Mouse (Mus musculus) stomach, embryonic 16.5 days (tissue): ENCODE measurements around the gene Tmem63b. TPM values are rescaled to one million over a fixed set of nuclear protein-coding genes. Genes with fewer than 3 reads are reported as not detected.

Experiments used
- ATAC-seq: fragments of 200-750 bp; cut with Nextera tagmentation; 2 replicates; pipeline ENCODE4 v1.8.0; 2017; ENCODE audit warnings: moderate number of reproducible peaks, moderate TSS enrichment; ENCODE audit not compliant: insufficient read depth, low FRiP score
- H3K27ac ChIP-seq: fragments of 300-500 bp; sonication (generic); 2 replicates; pipeline ENCODE4 v1.5.1; 2014; ENCODE audit warnings: low read length
- H3K27me3 ChIP-seq: fragments of 300-500 bp; sonication (generic); 2 replicates; pipeline ENCODE4 v1.6.1; 2014; ENCODE audit warnings: low read length, control low read depth, mixed read lengths; ENCODE audit not compliant: control insufficient read depth, insufficient read depth
- H3K36me3 ChIP-seq: fragments of 300-500 bp; sonication (generic); 2 replicates; pipeline ENCODE4 v1.6.1; 2014; ENCODE audit warnings: low read length; ENCODE audit not compliant: control insufficient read depth, insufficient read depth
- H3K4me1 ChIP-seq: fragments of 300-500 bp; sonication (generic); 2 replicates; pipeline ENCODE4 v1.6.1; 2014; ENCODE audit warnings: low read length, control low read depth, mixed read lengths; ENCODE audit not compliant: control insufficient read depth, insufficient read depth
- H3K4me2 ChIP-seq: fragments of 300-500 bp; sonication (generic); 2 replicates; pipeline ENCODE4 v1.6.1; 2014; ENCODE audit warnings: low read depth, low read length, mixed read lengths
- H3K4me3 ChIP-seq: fragments of 300-500 bp; sonication (generic); replicated peaks from 2 replicates; pipeline ENCODE4 v1.5.1; 2014; ENCODE audit warnings: mild to moderate bottlenecking, low read length
- H3K9ac ChIP-seq: fragments of 300-500 bp; sonication (generic); 2 replicates; pipeline ENCODE4 v1.6.1; 2014; ENCODE audit warnings: low read length
- H3K9me3 ChIP-seq: fragments of 300-500 bp; sonication (generic); replicated peaks from 2 replicates; pipeline ENCODE4 v1.6.1; 2016; ENCODE audit warnings: low read length, control low read depth; ENCODE audit not compliant: control insufficient read depth
- WGBS: fragments of 180-500 bp; shearing (Covaris S2); extraction: QIAGEN DNeasy Blood & Tissue Kit; methylation state at CpG from one replicate; pipeline ENCODE4 v1.1.7; 2014; 5-methylcytosine and 5-hydroxymethylcytosine counted together
- polyA plus RNA-seq: library from polyadenylated mRNA; unstranded; fragments of >200 nt; fragmentation: Nextera tagmentation; extraction: Ambion mirVana; gene quantifications from 2 replicates; pipeline ENCODE4 v1.2.1, GENCODE M21; 2015

The Tmem63b gene
- polyA plus RNA-seq, 1 experiment from 2014 or later: 33.6 TPM

DNA sequence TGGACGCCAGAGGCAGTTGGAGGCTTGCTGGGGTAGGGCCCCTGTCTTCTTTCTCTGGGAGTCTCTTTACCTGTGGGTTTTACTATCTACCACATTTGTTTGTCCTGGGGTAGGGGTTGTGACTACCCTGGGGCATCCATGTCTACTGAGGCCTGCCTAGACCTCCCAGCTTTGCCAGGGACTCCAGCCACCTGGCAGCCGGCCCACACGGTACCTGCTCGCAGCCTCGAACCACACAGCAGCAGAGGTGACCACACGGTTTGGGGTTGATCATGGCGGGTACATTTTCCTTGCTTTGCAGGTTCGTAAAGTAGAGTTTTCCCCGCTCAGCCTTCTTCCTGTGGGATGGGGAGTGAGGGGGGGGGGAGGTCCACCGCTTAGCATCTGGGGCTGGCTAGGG, 19.2 kb downstream of the Tmem63b start:
- H3K4me2 ChIP-seq: no peak overlapping the region
- no peak overlapping the region for H3K27ac ChIP-seq
- H3K9ac ChIP-seq: no peak overlapping the region
- no peak overlapping the region for H3K4me3 ChIP-seq
- ATAC-seq: no peak
- H3K27me3 ChIP-seq: no peaks in the 10 kb centered on the region
- no peaks in the 10 kb centered on the region for H3K9me3 ChIP-seq
- 82% methylated on average over 10 of the region's 10 CpGs for WGBS
- no peaks in the 10 kb centered on the region for H3K4me1 ChIP-seq
- peaks cover 9% of the 10 kb centered on the region; the same call in 1 of the 2 replicates for H3K36me3 ChIP-seq

DNA sequence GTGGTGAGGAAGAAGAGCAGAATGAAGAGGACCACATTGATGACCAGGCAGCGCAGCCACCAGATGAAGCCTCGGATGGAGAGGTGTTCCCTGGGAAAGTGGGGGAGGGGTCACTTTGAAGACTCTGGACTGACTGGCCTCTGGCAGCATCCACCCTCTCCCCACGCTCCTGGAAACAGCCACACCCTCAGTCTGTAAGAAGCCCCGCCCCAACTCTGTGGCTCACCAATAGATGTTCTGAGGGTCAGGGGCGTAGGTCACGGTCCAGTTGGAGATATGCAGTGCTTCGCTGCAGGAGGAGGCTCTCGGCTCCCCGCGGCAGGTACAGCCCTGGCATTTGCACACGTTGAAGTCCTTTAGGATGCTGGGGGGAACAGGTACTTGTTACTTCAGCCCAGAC, 20.6 kb downstream of the Tmem63b start:
- H3K27ac ChIP-seq: no peak overlapping the region
- H3K9ac ChIP-seq: no peak overlapping the region
- 63% methylated on average over 11 of the region's 11 CpGs for WGBS
- H3K27me3 ChIP-seq: no peaks in the 10 kb centered on the region
- no peaks in the 10 kb centered on the region for H3K9me3 ChIP-seq
- H3K4me2 ChIP-seq: no peak overlapping the region
- no peaks in the 10 kb centered on the region for H3K4me1 ChIP-seq
- H3K4me3 ChIP-seq: no peak overlapping the region
- ATAC-seq: no peak
- peaks cover 8% of the 10 kb centered on the region; the same call in 1 of the 2 replicates for H3K36me3 ChIP-seq

DNA sequence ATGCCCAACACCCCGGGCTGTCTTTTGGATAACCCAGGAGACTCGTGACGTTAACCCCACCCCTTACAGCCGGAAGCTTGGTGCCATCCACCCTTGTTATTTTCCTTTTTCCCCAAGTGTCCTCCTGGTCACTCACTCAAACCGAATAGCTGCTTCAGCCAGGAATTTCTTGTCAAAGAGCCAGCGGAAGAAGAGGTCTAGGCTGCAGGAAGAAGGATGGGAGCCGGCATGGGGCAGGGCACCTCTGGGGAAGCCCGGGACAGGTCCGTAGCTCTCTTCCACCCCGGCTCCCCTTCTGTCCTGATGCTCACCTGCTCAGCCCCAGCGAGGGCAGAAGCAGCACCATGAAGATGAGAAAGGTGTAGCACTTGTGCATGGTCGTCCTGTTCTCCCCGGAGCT, 22.1 kb downstream of the Tmem63b start:
- H3K9ac ChIP-seq: no peak overlapping the region
- H3K4me3 ChIP-seq: no peak overlapping the region
- no peak overlapping the region for H3K27ac ChIP-seq
- H3K4me2 ChIP-seq: no peak overlapping the region
- peaks cover 8% of the 10 kb centered on the region; the same call in 1 of the 2 replicates for H3K36me3 ChIP-seq
- 87% methylated on average over 13 of the region's 13 CpGs for WGBS
- no peak for ATAC-seq
- H3K27me3 ChIP-seq: no peaks in the 10 kb centered on the region
- no peaks in the 10 kb centered on the region for H3K4me1 ChIP-seq
- H3K9me3 ChIP-seq: no peaks in the 10 kb centered on the region

DNA sequence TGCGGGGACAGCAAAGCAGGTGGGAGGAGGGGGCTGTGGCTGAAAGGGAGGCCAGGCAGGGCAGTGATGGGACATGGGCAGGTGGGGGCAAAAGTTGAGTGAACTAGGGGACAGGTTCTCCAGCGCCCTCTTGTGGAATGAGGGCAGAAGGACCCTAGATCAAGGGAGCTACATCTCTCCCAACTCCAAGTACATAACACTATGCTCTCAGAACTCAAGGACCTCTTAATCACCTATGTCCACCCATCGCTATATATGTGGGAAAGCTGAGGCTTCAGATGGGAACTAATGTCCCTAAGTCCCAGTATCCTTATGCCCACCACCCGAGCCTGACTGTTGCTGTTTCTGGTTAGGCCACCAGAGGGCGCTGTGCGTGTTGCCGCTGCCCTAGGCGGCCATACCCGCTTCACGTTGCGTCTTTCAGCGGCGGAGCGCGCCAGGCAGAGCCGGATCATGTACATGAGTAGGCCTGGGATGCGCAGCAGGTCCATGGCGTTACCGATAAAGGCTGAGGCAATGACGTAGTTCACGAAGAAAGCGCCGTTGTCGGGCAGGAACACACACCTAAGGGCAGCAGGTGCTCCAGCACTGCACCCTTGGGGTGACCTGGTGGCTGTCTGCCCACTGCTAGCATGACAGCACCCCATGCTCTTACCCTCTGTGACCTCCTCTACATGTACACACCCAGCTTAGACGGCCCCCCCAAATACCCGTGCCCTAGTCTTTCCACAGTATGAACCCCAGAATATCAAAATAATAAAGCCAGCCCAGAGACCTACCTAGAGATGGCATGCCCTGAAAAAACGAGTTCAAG, 23.4 kb downstream of the Tmem63b start:
- ATAC-seq: peak; percentile 18; the same call in 1 of the 2 replicates
- Histone ChIP-seq H3K4me2 (peak overlapping the region; percentile 33; the same call in 1 of the 2 replicates), H3K4me3 (no peak overlapping the region), H3K4me1 (no peaks in the 10 kb centered on the region), H3K9ac (no peak overlapping the region), H3K36me3 (peaks cover 8% of the 10 kb centered on the region; the same call in 1 of the 2 replicates), H3K27ac (no peak overlapping the region), H3K27me3 (no peaks in the 10 kb centered on the region), H3K9me3 (no peaks in the 10 kb centered on the region)
- WGBS: 27% methylated on average over 27 of the region's 27 CpGs

DNA sequence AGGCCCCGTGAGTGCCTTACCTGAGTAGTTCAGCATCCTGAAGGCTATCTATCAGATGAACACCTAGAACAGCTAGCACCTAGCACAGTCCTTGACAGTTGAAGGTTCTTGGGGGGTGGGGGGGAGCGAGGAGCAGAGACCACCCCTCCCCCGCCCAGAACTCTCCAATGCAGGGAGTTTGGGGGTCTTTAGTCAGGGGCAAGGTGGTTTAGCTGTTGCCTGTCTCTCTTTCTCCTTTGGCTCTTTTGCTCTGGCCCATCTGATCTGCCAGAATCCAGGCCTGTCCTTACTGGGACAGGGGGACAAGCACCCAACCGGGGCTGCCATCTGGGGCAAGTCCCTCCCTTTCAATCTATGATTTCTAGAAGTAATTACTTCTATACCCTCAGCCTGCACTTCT, 27.5 kb downstream of the Tmem63b start, which contains the start of gene Capn11:
Gene Capn11, minus strand, starts transcription at position 101 of the 400 bp plus-strand sequence.
- Histone ChIP-seq H3K4me3 (no peak within 1 kb of the TSS), H3K9ac (no peak within 1 kb of the TSS), H3K27ac (no peak within 1 kb of the TSS), H3K27me3 (no peaks in the 10 kb centered on the region), H3K4me1 (no peaks in the 10 kb centered on the region), H3K36me3 (no peaks in the 10 kb centered on the region), H3K4me2 (no peak within 1 kb of the TSS), H3K9me3 (no peaks in the 10 kb centered on the region)
- 79% methylated on average over 4 of the region's 4 CpGs for WGBS
- ATAC-seq: no peak

DNA sequence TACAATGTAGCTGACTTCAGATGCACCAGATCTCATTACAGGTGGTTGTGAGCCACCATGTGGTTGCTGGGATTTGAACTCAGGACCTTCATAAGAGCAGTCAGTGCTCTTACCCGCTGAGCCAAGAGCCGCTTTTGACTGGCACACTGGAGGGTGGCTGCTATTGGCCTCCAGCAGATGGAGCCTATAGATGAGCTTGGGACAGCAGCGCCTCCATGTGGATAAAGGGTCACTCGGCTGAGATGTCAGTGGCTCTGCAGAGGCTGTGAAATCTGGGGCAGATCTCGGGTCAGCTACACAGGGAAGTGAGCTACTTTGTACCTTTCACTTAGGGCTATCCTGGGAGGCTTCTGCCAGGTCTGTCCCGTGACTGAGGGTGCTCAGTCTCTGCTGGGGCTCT, 30.9 kb downstream of the Tmem63b start:
- Histone ChIP-seq H3K27ac (no peak overlapping the region), H3K4me3 (no peak overlapping the region), H3K9ac (no peak overlapping the region), H3K4me2 (no peak overlapping the region), H3K27me3 (no peaks in the 10 kb centered on the region), H3K36me3 (no peaks in the 10 kb centered on the region), H3K4me1 (no peaks in the 10 kb centered on the region), H3K9me3 (no peaks in the 10 kb centered on the region)
- no peak for ATAC-seq
- WGBS: 26% methylated on average over 6 of the region's 6 CpGs

DNA sequence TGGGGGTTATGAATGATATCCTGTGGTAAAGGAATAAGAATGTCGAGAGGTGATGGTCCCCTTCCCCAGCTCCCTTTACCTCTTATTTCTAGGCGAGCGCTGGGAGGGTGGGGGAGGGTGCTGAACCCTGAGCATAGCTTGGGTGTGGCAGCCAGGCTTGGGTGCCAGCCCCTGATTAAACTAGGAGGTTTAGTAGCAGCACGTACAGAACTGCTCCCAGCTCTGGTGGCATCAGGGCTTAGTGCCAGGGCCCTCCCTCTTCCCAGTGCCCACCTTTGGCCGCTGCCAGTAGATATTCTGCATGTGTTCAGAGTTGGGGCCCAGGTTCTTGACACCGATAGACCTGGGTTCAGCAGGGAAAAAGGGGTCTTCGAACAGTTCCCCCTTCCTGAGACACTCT, 33.5 kb downstream of the Tmem63b start:
- Histone ChIP-seq H3K36me3 (no peaks in the 10 kb centered on the region), H3K27ac (no peak overlapping the region), H3K9me3 (no peaks in the 10 kb centered on the region), H3K9ac (no peak overlapping the region), H3K27me3 (no peaks in the 10 kb centered on the region), H3K4me2 (no peak overlapping the region), H3K4me3 (no peak overlapping the region), H3K4me1 (no peaks in the 10 kb centered on the region)
- 62% methylated on average over 7 of the region's 7 CpGs for WGBS
- ATAC-seq: no peak

DNA sequence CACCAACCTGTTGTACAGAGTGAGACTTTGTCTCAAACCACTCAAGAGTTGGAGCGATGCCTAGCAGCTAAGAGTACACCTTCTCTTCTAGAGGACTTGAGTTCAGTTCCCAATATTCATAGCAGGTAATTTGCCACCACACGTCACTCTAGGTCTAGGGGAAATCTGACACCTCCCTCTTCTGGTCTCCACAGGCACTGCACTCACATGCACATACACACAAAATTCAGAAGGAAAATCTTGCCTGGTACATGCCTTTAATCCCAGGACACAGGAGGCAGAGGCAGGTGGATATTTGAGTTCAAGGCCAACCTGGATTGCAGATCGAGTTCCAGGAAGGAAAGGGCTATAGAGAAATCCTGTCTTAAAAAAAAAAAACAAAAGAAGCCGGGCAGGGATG, 42.5 kb downstream of the Tmem63b start:
- Histone ChIP-seq H3K9me3 (0 out of 2 replicates have a peak, but pooled peaks cover 4% of the 10 kb centered on the region), H3K27ac (no peak overlapping the region), H3K9ac (no peak overlapping the region), H3K27me3 (no peaks in the 10 kb centered on the region), H3K4me1 (no peaks in the 10 kb centered on the region), H3K4me2 (no peak overlapping the region), H3K4me3 (no peak overlapping the region), H3K36me3 (no peaks in the 10 kb centered on the region)
- ATAC-seq: no peak
- WGBS: 94% methylated on average over 4 of the region's 4 CpGs

DNA sequence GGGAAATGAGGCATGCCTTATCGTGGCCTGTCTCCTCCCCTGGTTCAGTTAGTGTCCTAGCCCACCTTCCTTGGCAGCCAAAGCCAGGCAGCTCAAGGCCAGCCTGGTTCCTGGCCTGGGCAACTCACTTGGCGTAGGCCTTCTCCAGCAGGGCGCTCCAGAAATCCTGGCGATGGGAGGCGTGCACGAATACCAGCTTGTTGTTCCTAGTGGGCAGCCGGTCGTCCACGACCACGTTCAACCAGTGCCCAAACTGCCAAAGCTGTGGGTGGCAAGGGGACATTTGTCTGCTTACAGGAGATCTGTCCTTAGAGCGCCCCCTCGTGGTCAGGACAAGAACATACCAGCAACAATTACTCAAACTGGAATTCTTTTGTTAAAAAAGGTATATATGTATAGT, 44.0 kb downstream of the Tmem63b start:
- ATAC-seq: no peak
- no peak overlapping the region for H3K4me2 ChIP-seq
- no peak overlapping the region for H3K4me3 ChIP-seq
- no peak overlapping the region for H3K9ac ChIP-seq
- no peaks in the 10 kb centered on the region for H3K36me3 ChIP-seq
- 26% methylated on average over 12 of the region's 12 CpGs for WGBS
- H3K27me3 ChIP-seq: no peaks in the 10 kb centered on the region
- H3K4me1 ChIP-seq: no peaks in the 10 kb centered on the region
- H3K9me3 ChIP-seq: 0 out of 2 replicates have a peak, but pooled peaks cover 4% of the 10 kb centered on the region
- H3K27ac ChIP-seq: no peak overlapping the region
